Comparison of ENCODE assay signal across 9 mouse cellular contexts in the genomic region with DNA sequence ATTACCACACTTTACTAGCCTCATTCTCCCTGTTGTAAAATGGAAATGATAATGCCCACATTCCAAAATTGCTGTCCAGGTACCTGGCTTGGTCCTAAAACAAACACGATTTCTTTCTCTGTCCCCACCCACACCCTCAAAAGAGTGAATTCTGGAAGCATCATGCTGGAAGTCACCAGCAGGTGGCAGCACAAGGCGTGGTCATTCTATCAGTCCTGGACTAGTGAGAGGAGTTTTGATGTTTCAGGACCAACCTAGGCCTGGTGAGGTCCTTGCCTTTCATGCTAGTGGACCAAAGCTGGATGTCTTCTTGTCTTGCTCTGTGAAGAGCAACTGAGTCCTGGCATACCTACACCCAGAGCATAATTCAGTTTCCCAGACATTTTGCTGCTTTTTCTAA.
DNase-seq lines count a peak whose midpoint lies in the region; ATAC-seq lines count a peak whose summit lies in the region.
"Had no signal": no experiment of that assay in that cellular context is flagged by ENCODE, and none has a peak within 500 bp of the region (broad histone marks: within the 10 kb centered on the region; RNA-seq: fewer than 3 reads in every experiment).

No protein-coding gene starts in this region.

- no peak overlapping the region for H3K9ac ChIP-seq in midbrain, embryonic 13.5 days (replicated peaks)
- H3K9ac ChIP-seq: hindbrain, embryonic 15.5 days had no signal

- ATAC-seq in midbrain, embryonic 13.5 days: peak; percentile 55
- no peak for ATAC-seq in megakaryocyte, adult 5-6 weeks (ENCODE audit: poor library complexity, severe bottlenecking)

- H3K4me1 ChIP-seq in midbrain, embryonic 13.5 days (replicated peaks): no peaks in the 10 kb centered on the region

- WGBS in midbrain, embryonic 13.5 days: 15% methylated on average over 2 of the region's 2 CpGs

- no peak overlapping the region for H3K4me2 ChIP-seq in midbrain, embryonic 13.5 days (replicated peaks)
- H3K4me2 ChIP-seq: hindbrain, embryonic 15.5 days had no signal

- H3K27ac ChIP-seq in midbrain, embryonic 13.5 days: no peak overlapping the region
- H3K27ac ChIP-seq: hindbrain, embryonic 15.5 days had no signal

- H3K4me3 ChIP-seq in midbrain, embryonic 13.5 days (replicated peaks): no peak overlapping the region
- H3K4me3 ChIP-seq: hindbrain, embryonic 15.5 days had no signal

- no peaks in the 10 kb centered on the region for H3K27me3 ChIP-seq in midbrain, embryonic 13.5 days
- H3K27me3 ChIP-seq: hindbrain, embryonic 15.5 days had no signal

- H3K9me3 ChIP-seq in midbrain, embryonic 13.5 days: no peaks in the 10 kb centered on the region
- H3K9me3 ChIP-seq: hindbrain, embryonic 15.5 days had no signal

- intact Hi-C loops in left cerebral cortex, postnatal 25 days (cut with DNase I): loop anchor here (1.0 to 10.0 kb wide), 5 partner anchors 86 to 1461 kb away; no protein-coding TSS in a partner anchor

- DNase-seq in WW6 (ENCODE audit: low read depth, low spot score): peak; percentile 5
- peak; percentile 7 for DNase-seq in cerebellum, adult 9-11 months
- peak; percentile 33 to 73 for DNase-seq in frontal cortex, postnatal 14 days (ENCODE audit: low spot score in 2 of 2)
- peak; percentile 38 for DNase-seq in kidney, adult 11 months
- DNase-seq in left cerebral cortex, postnatal 25 days (ENCODE audit: low spot score in 2 of 2): peak; percentile 75 to 80
- peak; percentile 38 to 78 for DNase-seq in spleen, adult 18-20 months

- H3K36me3 ChIP-seq in midbrain, embryonic 13.5 days: no peaks in the 10 kb centered on the region
- H3K36me3 ChIP-seq: hindbrain, embryonic 15.5 days had no signal

Comparison
In these comparisons a context has a peak if more than half of its experiments do, and no peak if none do; other contexts are left out.
1. DNase-seq: peak in every context shown above with its lines; median percentile 78 in left cerebral cortex, postnatal 25 days; 58 in spleen, adult 18-20 months; 53 in frontal cortex, postnatal 14 days; 38 in kidney, adult 11 months; 7 in cerebellum, adult 9-11 months; 5 in WW6.